8 mouse cellular contexts compared by ENCODE assay signal in genomic region chr9:100395711-100396110, GRCm38 (mm10).
DNase-seq lines count a peak whose midpoint lies in the region; ATAC-seq and TF ChIP-seq lines count a peak whose summit lies in the region.

No protein-coding gene starts in this region.

- H3K9me3 ChIP-seq in kidney, embryonic 15.5 days (replicated peaks), result no peaks in the 10 kb centered on the region
- H3K9me3 ChIP-seq in hindbrain, postnatal 0 days (ENCODE audit: low read length), result no peaks in the 10 kb centered on the region

- no peaks in the 10 kb centered on the region for H3K4me1 ChIP-seq in kidney, embryonic 15.5 days
- no peaks in the 10 kb centered on the region for H3K4me1 ChIP-seq in embryonic fibroblast, embryonic 13.5 days (ENCODE audit: control insufficient read depth, insufficient read depth, low read length)
- H3K4me1 ChIP-seq in hindbrain, postnatal 0 days (ENCODE audit: insufficient read depth, low read length), result no peaks in the 10 kb centered on the region

- no peak for TF ChIP-seq POLR2A in embryonic fibroblast, embryonic 13.5 days (IDR thresholded peaks at IDR 0.05; ENCODE audit: low read depth, low read length)

- peak; percentile 83 for DNase-seq in kidney, adult 18-20 months
- peak; percentile 83 to 85 for DNase-seq in adrenal gland, postnatal 36 days
- DNase-seq in hindbrain, postnatal 0 days (ENCODE audit: low spot score), result peak; percentile 81
- DNase-seq in left cerebral cortex, postnatal 36 days (ENCODE audit: low spot score in 2 of 2), result peak; percentile 57 to 69
- peak; percentile 47 for DNase-seq in ovary, postnatal 10 days (ENCODE audit: low spot score)
- DNase-seq in thymus, postnatal 0 days (ENCODE audit: low spot score), result peak; percentile 60

- WGBS in kidney, embryonic 15.5 days, result 11% methylated on average over 5 of the region's 5 CpGs
- WGBS in hindbrain, postnatal 0 days, result 9% methylated on average over 5 of the region's 5 CpGs

- H3K27ac ChIP-seq in kidney, embryonic 15.5 days, result no peak overlapping the region
- no peak overlapping the region for H3K27ac ChIP-seq in embryonic fibroblast, embryonic 13.5 days (ENCODE audit: insufficient read depth, low read length)
- H3K27ac ChIP-seq in hindbrain, postnatal 0 days, result no peak overlapping the region

- no peaks in the 10 kb centered on the region for H3K36me3 ChIP-seq in kidney, embryonic 15.5 days
- H3K36me3 ChIP-seq in hindbrain, postnatal 0 days (ENCODE audit: insufficient read depth, low read length), result no peaks in the 10 kb centered on the region

- no peak overlapping the region for H3K4me2 ChIP-seq in kidney, embryonic 15.5 days
- no peak overlapping the region for H3K4me2 ChIP-seq in hindbrain, postnatal 0 days (ENCODE audit: low read depth, low read length)

- no peak for ATAC-seq in kidney, embryonic 15.5 days (replicated peaks; ENCODE audit: low FRiP score)
- ATAC-seq in hindbrain, postnatal 0 days, result no peak

- no peaks in the 10 kb centered on the region for H3K27me3 ChIP-seq in kidney, embryonic 15.5 days
- H3K27me3 ChIP-seq in hindbrain, postnatal 0 days (ENCODE audit: insufficient read depth, low read length), result no peaks in the 10 kb centered on the region

- no peak overlapping the region for H3K9ac ChIP-seq in kidney, embryonic 15.5 days
- H3K9ac ChIP-seq in hindbrain, postnatal 0 days (replicated peaks; ENCODE audit: low read length), result no peak overlapping the region

- intact Hi-C loops in left cerebral cortex, postnatal 36 days (cut with DNase I), result no loop called here

- TF ChIP-seq CTCF in embryonic fibroblast, embryonic 13.5 days (IDR thresholded peaks at IDR 0.05; ENCODE audit: borderline replicate concordance, insufficient read depth, low read length), result peak; percentile 95
- TF ChIP-seq CTCF in hindbrain, postnatal 0 days (IDR thresholded peaks at IDR 0.05; ENCODE audit: low read depth), result peak; percentile 95

- no peak overlapping the region for H3K4me3 ChIP-seq in kidney, embryonic 15.5 days (replicated peaks)
- H3K4me3 ChIP-seq in embryonic fibroblast, embryonic 13.5 days (ENCODE audit: insufficient read depth, low read length), result no peak overlapping the region
- no peak overlapping the region for H3K4me3 ChIP-seq in hindbrain, postnatal 0 days (ENCODE audit: low read length)
